Mouse (Mus musculus) cerebellum, adult 8-10 months (tissue): Measurements from ENCODE around the gene Gm960.

Experiments
- DNase-seq: peaks from one replicate; pipeline ENCODE4 v3.0.0; 2022

Gm960 gene

DNA sequence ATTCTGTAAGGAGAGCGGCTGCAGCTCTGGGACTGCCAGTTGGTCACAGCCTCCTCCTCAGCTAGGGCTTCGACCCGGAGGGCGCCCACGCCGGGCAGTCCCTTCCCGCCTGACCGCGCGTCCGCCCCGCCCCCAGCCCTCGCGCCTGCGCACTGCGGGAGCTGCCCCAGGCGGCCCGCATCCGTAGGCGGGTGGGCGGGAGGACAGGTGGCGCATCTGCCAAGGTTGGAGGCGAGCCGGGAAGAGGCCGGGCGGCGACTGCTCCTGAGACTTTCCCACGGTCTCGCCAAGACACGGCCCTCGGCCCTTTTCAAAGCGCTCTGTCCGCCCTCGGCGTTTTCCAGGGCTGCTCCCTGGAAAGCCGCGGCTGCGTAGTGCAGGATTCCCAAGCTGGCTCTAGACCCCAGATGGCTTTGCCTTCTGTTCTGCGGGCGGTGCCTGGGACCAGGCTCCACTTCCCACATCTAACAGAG, at the start of gene Gm960:
Gm960 (minus strand) TSS at position 464 of the 473 bp plus-strand sequence.
- peak; percentile 95 for DNase-seq

DNA sequence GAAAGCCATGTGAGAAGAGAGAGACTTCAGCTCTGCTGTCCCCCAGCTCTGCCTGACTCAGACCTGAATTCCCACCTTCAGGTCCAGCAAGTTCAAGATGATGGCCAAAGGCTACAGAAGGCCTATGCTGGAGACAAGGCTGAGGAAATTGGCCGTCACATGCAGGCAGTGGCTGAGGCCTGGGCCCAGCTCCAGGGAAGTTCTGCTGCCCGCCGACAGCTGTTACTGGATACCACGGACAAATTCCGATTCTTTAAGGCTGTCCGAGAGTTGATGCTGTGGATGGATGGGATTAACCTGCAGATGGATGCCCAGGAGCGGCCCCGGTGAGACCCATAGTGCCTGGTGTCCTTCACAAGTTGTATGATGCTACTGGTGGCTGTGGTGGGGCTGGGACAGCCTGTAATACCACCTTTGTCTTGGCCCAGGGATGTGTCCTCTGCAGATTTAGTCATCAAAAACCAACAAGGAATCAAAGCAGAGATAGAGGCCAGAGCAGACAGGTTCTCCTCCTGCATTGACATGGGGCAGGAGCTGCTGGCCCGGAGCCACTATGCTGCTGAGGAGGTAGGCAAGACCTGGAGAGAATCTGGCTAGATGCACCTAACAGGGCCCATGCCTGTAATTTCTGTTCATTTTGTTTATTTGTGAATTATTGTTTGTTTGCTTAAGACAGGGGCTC, 49.3 kb upstream of the Gm960 start:
- no peak for DNase-seq

DNA sequence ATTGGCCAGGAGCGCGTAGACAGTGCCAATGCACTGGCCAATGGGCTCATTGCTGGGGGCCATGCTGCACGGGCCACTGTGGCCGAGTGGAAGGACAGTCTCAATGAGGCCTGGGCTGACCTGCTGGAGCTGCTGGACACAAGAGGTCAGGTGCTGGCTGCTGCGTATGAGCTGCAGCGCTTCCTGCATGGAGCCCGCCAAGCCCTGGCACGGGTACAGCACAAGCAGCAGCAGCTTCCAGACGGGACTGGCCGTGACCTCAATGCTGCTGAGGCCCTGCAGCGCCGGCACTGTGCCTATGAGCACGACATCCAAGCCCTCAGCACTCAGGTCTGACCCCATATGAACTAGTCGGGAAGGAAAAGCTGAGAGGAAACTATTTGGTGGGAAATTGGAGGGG, 48.1 kb upstream of the Gm960 start:
- peak; percentile 77 for DNase-seq

DNA sequence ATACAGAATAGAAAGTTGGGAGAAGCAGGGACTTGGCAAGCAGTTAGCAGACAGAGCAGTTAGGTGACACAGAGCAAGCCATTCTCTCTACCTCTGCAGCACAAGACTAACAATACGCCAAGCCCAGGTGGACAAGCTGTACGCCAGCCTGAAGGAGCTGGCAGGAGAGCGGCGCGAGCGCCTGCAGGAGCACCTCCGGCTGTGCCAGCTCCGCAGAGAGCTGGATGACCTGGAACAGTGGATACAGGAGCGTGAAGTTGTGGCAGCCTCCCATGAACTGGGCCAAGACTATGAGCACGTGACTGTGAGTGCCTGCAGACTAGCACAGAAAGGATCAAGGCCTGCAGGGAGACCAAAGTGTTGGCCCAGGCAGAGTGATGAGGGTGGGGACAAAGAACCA, 47.2 kb upstream of the Gm960 start:
- peak; percentile 58 for DNase-seq

DNA sequence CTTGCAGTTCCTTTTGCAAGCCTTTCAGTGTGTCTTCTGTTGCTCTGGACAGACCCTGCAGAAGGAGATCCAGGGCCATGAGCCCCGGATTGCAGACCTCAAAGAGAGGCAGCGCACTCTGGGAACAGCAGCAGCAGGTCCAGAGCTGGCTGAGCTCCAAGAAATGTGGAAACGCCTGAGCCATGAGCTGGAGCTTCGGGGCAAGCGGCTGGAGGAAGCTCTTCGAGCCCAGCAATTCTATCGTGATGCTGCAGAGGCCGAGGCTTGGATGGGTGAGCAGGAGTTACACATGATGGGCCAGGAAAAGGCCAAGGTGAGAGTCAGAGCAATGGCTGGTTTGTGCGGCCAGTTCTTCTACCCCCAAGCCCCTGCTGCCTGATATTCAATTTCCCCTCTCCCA, 46.6 kb upstream of the Gm960 start:
- DNase-seq = peak; percentile 58

DNA sequence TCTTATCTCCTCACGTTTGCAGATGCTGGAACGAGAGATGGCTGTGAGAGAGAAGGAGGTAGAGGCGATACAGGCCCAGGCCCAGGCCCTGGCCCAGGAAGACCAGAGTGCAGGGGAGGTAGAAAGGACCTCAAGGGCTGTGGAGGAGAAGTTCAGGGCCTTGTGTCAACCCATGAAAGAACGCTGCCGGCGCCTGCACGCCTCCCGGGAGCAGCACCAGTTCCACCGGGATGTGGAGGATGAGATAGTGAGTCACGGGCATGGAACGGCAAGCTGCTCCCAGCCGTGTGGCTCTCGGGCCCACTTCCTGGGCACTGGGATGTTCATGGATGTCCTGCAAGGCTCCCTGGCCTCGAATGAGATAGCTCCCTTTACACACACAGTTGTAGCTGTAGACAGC, 45.6 kb upstream of the Gm960 start:
- DNase-seq = no peak

- no peak for DNase-seq
Observed at GRCm38 (mm10) chr19:4743524-4743923, 45.1 kb upstream of the Gm960 start.

DNA sequence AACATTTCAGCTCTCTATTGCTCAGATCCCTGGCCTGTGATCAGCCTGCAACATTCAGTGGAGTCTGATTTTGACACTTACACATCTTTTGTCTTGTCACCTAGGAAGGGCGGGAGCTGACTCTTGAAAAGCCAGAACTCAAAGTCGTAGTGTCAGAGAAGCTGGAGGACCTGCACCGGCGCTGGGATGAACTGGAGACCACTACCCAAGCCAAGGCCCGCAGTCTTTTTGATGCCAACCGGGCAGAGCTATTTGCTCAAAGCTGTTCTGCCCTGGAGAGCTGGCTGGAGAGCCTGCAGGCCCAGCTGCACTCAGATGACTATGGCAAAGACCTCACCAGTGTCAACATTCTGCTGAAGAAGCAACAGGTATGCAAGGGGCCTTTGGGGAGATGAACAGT, 43.8 kb upstream of the Gm960 start:
- DNase-seq = no peak

- no peak for DNase-seq
Observed at GRCm38 (mm10) chr19:4741482-4741881, 43.0 kb upstream of the Gm960 start.

GRCm38 (mm10) chr19:4739762-4740161, 41.3 kb upstream of the Gm960 start:
- DNase-seq = no peak

DNA sequence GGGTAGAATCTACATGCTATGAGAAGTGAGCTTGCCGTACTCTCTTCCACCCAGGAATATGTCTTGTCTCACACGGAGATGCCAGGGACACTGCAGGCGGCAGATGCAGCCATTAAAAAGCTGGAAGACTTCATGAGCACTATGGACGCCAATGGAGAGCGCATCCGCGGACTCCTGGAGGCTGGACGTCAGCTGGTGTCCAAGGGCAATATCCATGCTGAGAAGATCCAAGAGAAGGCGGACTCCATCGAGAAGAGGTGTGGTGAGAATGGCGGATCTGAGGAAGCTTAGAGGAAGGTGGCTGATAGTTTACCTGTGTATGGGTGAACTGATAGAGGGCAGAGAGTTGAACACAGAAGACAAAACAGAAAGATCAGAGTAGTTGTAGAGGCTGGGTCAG, 40.6 kb upstream of the Gm960 start:
- DNase-seq = no peak

- no peak for DNase-seq
Observed at GRCm38 (mm10) chr19:4737866-4738265, 39.4 kb upstream of the Gm960 start.

DNA sequence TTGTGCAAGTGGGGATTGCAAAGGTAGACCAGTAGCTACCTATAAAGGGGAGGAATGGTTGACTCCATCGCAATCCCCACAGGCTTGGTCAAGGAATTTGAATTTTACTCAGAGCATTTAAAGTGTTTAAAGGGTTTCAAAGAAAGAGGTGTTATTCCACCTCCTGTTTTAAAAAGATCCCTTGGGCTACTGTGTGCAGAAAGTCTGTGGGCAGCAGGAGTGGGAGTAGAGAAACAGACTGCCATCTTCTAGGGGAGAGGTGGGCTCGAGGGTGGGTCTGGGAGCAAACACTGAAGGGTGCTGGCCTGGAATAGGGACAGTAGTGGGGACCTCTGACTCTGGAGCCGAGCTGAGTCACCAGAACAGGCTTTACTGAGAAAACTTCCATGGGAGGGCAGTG, 34.6 kb upstream of the Gm960 start:
- no peak for DNase-seq

DNA sequence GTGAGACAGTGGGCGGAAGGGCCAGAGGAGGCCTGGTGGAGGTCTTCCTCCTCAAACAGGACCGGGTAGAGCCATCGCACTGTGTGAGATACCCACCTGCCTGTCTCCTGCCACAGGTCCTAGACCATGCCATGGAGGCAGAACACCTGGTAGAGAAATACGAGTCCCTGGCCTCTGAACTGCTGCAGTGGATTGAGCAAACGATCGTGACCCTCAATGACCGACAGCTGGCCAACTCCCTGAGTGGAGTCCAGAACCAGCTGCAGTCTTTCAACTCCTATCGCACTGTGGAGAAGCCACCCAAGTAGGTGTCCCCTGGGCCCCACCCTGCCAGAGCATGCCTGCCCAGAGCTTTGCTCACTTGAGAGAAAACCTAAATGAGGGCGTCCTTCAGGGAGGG, 30.7 kb upstream of the Gm960 start:
- no peak for DNase-seq

DNA sequence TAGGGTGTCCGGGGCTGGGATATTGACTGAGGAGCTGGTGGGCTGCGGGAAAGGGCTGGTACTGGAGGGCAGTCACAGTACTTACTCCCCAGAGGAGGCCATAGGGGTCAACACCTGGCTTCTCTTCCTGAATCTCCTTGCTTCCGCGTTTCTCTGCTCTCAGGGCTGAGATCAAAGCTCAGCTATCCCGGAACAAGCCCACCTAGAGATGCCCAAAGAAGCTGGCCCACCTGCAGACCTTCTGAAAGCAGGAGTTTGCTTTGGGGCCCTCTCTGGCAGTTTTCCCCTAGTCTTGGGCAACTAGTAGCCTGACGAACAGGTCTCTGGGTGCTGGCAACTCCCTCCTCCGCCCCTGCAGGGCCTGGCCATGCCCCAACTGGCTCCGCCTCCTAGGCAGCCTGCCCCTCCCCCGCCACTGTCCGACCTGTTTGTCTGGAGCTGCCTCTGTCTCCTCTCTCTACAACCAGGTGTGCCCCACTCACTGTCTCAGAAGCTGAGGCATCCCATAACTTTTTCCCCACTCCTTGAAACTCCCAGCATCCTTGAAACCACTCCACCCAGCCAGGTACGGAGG, 22.3 kb upstream of the Gm960 start:
- no peak for DNase-seq

- DNase-seq = no peak
Observed at GRCm38 (mm10) chr19:4720112-4720511, 21.6 kb upstream of the Gm960 start.

DNA sequence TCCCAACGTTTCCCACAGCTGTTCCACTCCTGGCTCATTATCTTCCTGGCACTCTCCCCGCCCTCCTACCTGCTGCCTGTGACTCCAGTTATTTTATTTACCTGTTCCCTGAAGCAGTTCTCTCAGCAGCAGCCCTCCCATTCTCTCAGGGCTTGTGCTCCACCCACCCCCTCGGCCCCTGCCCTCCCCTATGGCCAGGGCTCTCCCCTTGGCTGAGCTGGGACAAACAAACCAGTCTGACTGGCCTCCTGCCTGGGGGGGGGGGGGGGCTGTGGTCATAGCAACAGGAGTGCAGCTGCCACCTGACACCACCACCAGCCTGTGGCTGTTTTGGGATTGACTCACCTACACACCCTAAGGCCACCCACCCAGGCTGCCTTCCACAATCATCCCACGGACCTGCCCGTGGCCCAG, 20.9 kb upstream of the Gm960 start:
- no peak for DNase-seq

GRCm38 (mm10) chr19:4718716-4719115, 20.2 kb upstream of the Gm960 start:
- DNase-seq = no peak

DNA sequence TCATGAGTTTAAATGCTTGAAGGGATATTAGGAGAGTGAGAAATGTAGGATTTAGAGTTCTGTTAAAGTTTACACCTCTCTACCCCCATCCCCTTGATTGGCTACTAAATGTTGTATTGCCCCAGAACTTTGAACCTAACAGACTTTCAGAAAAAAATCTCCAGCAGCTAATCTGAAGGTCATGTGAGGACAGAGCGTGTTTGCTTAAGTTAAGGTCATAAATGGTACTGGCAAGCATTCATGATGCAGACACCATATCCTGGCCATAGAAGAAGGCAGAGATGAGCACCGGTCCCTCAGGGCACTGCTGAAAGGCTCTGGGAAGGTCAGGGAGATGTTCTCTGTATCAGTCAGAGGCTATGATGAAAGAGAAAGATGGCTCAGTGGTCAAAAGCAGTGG, 18.8 kb upstream of the Gm960 start:
- DNase-seq = no peak

GRCm38 (mm10) chr19:4716756-4717155, 18.3 kb upstream of the Gm960 start:
- DNase-seq = no peak

GRCm38 (mm10) chr19:4713886-4714285, 15.4 kb upstream of the Gm960 start:
- DNase-seq = no peak

DNA sequence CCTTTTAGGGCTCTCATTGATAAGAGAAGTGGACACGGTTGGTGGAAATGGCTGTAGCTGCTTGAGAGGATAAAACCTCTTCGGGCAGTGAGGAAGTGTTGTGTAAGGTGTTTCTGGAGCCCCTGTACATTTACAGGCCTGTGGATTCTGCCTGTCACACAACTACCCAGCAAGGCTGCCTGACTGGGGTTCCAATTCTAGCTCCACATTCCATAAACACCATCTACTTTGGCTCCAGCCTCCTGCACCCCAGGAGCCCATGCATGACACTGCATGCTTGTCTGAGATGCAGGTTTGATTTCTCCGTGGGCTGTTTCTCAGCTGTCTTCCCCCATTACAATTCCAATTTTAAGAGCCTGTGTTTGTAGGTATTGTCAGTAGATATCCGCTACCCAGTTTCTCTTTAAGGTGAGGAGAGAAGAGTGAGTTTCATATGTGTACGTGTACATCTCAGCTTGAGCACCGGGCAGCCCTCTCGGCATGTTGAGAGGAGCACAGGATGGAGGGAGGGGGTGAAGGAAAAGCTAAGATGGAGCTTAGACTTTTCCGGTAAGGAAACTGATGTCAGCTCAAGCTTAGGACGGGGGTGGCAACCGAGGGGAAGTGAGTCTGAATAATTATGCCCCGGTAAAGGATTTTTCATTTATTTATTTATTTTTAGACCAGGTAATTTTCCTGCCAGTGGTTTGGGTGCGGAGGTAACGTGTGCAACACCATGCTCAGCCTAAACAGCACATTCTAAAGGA, 14.5 kb upstream of the Gm960 start:
- peak; percentile 48 for DNase-seq

DNA sequence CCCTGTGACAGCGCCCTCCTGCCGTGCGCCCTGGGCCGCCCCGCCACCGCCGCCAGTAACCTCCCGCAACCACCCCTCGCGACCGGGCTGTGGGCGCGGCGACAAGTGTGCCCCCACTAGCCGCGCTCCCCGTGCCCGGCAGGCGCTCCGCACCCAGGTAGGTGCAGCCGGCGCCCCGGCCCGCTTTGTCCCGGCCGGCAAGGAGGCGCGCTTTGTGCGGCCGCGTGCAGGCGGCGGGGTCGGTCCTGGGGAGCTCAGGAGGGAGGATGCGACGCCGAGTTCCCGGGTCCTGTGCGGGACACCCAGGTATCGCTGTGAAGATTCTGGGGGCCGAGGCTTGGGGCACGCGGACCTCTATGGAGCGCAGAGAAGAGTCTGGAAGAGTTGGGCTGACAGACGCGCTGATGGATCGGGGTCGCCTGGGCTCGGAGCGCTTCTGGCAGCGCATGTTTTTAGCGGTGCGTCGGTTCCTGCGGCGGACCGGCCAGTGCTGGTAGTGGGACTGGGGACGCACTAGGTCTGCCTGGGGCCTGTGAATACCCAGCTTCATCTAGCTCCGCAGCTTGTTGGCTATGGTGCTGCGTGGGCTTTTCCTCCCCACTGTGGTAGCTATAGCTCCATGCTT, 13.8 kb upstream of the Gm960 start:
- peak; percentile 48 for DNase-seq
